Mouse (Mus musculus) lung, adult 2 months (tissue): ENCODE measurements around the gene Pus10.

ENCODE experiments used
- CTCF ChIP-seq: fragments of 200-500 bp; IDR thresholded peaks from 2 replicates; pipeline ENCODE4 v1.5.1; 2011; ENCODE audit warnings: mild to moderate bottlenecking, low read length, control low read depth; ENCODE audit not compliant: insufficient read depth
- POLR2A ChIP-seq: fragments of 200-500 bp; IDR thresholded peaks from 2 replicates; pipeline ENCODE4 v1.6.1; 2011; ENCODE audit warnings: low read depth, mild to moderate bottlenecking, control low read depth, low read length, borderline replicate concordance; ENCODE audit errors: extremely low read depth

DNA sequence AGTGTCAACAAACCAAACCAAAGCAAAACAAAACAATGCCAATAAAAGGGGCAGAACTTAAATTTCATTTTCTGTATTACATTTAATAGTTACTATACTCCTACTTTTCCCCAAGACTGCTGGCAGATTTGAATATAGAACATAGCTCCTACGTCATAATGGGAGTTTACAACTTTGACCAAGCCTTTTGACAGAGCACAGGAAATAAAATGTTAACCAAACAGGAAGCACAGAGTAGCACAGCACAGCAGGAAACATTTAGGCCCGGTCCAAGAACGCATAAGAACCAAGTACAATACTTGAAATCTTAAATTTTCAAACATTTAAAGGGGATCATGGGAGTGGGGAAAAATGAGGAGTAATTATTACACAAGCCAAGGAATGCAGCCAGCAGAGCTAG lies 116.6 kb downstream of the Pus10 start:
- TF ChIP-seq CTCF (no peak), POLR2A (no peak)
